Mouse (Mus musculus) adrenal gland, adult 8-10 months (tissue): ENCODE results near the gene Myo1g. TPM values are rescaled to one million over a fixed set of nuclear protein-coding genes. Genes with fewer than 3 reads are reported as not detected.
"Not testable (repeated sequence)": the region's sequence is repeated elsewhere in the genome, so short reads cannot be mapped to it uniquely, and the experiment has no call there.

ENCODE experiments used
- DNase-seq: peaks from one replicate; pipeline ENCODE4 v3.0.0; 2022
- total RNA-seq, 4 experiments: library from RNA; stranded (reverse); gene quantifications; 2 replicates each; pipeline ENCODE4 v1.2.4; 2022

The Myo1g gene
- total RNA-seq, 4 experiments from 2014 or later: 2.1 to 4.8 (median 3.4) TPM

GRCm38 (mm10) chr11:6528186-6529006 is 7.6 kb upstream of the Myo1g start:
- DNase-seq: peak; percentile 96

DNA sequence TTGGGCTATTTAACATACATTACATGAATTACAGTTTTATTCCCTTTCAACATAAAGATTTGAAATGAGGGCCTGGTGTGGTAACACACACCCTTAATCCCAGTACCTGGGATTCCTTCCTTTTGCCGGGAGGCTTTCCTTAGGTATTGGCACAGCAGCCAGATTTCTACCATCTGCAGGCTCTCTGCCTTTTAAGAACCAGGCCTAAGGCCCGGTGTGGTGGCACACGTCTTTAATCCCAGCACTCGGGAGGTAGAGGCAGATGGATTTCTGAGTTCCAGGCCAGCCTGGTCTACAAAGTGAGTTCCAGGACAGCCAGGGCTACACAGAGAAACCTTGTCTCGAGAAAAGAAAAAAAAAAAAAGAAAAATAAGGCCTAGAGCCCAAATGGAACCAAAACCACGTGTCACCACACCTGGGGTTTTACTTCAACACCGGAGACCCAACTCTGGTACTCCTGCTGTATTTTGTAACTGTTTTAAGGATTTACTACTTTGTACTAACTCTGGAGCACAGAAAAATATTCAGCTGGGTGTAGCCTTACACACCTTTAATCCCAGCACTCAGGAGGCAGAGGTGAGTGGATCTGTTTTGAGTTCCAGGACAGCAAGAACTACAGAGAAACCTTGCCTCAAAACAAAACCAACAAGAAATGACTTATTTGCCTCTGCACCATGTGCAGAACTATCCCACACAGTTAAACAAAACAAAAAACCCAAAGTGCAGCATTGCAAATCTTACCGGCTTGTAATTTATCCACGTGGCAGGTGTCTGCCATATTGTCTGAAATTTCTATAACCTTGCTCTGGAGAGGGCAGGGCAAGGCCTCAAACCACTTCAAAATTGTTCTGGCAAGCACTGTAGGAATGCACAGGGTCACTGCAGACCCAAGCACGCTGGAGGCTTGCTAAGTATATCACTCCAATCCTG is 6.8 kb upstream of the Myo1g start:
- DNase-seq: no peak

DNA sequence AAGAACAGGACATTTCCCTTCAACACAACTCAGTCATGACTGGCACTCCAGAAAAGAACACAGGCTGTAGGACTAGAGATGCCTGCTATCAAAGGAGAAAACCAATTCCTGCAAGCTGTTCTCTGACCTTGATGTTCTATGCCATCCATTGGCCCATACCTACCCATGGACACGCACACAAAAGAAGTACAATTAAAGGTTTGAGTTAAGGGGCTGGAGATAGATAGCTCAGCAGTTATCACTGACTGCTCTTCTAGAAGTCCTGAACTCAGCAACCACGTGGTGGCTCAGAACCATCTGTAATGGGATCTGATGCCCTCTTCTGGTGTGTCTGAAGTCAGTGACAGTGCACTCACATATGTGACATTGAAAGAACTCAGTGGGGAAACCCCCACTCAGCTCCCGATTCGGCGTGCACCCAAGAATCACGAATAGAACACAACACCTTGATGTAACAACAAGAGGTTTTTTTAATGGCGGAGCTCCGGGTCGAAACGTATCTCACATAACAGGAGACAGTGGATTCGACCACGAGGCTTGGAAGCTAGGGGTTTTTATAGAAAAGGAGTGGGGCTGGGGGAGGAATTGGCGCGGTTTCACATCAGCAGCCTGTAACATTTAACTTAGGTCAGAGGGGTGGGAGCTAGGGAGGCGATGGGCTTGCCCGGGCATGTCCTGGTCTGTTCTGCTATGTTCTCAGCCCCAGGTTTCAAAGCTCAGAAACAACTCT is 5.9 kb upstream of the Myo1g start:
- not testable (repeated sequence) for DNase-seq

- DNase-seq: no peak
Measured at GRCm38 (mm10) chr11:6525241-6525640, 4.5 kb upstream of the Myo1g start.

- no peak for DNase-seq
Measured at GRCm38 (mm10) chr11:6524880-6525238, 4.1 kb upstream of the Myo1g start.

- no peak for DNase-seq
Measured at GRCm38 (mm10) chr11:6524165-6524879, 3.6 kb upstream of the Myo1g start.

DNA sequence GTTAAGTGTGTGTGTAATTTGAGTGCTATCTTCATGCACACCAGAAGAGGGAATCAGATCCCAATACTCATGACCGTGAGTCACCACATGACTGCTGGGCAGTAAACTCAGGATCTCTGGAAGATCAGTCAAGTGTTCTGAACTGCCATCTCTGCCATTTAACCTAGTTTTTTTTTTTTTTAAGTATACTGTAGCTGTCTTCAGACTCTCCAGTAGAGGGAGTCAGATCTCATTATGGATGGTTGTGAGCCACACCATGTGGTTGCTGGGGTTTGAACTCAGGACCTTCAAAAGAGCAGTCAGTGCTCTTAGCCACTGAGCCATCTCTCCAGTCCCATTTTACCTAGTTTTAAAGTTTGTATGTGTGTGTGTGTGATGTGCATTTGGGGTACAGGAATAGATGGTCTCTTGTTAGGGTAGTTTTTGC is 2.9 kb upstream of the Myo1g start:
- no peak for DNase-seq

DNA sequence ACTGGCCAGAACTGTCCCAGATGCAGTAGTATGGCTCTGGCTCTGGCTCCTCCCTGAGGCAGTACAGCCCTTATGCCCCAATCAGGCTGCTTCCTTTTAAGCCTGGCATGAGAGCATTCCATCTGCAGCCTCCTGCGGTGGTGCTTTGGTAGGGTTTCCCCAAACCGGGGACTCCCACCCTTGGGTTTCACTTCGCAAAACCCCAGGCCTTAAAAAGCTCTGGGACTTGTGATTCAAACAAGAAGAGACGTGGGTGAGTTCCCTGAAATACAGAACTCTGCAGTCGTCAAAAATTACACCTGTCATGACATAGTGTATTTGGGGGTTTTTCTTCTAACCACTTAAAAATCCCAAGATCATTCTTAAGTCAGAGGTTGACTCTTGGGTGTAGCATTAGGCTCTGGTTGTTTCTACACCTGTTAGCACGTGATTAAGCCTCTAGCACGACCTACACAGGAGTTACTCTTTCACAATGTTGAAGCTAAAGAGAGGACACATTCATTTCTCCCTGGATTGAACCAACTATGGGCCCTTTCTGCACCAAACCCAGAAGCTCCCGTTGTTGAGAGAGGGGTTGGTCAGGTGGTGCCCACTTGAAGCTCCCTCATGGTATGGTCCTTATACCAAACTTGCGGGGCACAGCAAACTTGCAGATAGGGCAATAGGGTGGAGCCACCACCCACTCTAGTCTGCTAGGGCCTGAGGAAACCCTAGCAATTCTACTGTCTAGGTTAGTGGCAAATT is 2.2 kb upstream of the Myo1g start:
- DNase-seq: no peak

DNA sequence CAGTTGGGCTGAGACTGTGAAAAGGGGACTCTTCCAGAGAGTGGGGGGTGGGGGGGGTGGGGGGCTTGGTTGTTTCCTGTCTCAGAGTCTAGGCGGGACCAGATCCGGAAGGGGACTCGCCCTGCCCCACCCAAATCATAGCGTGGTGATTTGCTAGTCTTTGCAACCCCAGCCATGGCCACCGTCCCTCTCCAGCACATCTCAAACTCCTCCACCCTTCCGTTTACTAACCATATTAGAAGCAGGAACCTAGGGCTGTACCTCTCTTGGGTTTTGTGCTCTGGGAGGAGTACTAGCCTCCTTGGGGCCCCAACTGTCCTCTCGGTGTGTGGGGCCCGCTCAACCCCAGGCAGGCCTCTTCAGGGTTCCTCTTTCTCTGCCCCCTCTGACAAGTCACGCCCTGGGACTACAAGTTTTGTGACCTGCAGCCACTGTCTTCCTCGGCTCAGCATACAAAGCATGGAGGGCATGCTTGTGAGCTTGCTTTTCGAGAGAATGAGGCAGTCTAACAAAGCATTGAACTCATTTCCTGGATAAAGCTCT is 1.2 kb downstream of the Myo1g start:
- no peak for DNase-seq

GRCm38 (mm10) chr11:6514837-6515236 is 5.9 kb downstream of the Myo1g start:
- no peak for DNase-seq

DNA sequence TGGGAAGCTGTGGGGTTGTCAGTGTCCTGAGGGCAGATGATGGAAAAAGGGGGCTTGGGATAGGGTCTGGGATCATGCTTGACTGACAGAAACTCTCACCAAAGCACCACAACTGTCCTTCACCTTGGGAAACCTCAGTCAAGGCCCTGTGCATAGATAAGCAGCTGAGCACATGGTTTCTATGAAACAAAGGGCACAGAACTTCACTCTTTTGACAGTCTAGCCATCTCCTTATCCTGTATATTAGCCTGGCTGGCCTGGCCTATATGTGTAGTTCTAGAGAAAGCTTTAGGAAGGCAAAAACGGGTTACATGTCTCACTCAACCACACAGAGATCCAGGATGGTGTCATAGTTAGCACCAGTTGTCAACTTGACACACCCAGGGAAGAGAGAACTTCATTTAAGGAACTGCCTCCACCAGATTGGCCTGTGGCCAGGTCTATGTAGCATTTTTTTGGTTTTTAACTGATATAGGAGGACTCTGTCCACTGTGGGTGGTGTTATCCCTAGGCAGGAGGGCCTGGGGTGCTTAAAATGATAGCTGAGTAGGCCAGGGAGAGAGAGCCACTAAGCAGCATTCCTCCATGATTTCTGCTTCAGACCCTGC is 12.4 kb downstream of the Myo1g start:
- DNase-seq: no peak

DNA sequence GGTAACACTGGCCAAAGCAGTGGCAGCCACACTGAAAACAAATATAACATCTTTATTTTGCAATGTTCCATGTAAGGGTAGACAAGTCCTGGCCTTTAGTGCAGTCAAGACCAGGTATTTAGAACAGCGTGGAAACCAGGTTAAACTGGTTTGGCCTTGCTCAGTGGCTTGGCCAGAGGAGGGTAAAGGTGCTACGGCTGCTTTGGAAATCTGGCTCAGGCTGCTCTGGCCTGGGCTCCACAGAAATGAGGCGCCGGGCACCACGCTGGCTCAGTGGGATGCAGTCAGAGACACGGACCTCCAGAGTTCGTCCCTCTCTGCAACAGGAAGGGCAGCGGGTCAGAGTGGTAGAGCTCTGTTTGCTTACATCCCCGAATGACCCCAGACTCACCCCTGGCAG is 14.2 kb downstream of the Myo1g start:
- no peak for DNase-seq

DNA sequence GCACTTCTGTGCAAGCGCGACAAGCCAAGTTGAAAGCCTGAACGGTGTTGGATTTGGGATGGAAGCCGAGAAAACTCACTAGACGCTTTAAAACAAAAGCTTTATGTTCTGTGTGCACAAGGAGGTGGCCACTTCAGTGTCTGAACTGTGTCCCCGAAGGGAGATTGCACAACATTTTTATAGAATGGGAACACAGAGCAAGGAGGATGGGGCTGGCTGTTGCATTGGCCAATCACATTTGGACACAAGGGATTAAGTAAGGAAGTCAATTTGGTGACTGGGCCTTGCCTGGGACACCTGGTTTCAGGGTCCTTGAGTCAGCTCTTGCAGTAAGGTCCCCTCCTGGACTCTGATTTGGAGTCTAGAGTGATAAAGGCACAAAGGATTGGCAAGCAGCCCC is 16.1 kb downstream of the Myo1g start:
- DNase-seq: no peak

DNA sequence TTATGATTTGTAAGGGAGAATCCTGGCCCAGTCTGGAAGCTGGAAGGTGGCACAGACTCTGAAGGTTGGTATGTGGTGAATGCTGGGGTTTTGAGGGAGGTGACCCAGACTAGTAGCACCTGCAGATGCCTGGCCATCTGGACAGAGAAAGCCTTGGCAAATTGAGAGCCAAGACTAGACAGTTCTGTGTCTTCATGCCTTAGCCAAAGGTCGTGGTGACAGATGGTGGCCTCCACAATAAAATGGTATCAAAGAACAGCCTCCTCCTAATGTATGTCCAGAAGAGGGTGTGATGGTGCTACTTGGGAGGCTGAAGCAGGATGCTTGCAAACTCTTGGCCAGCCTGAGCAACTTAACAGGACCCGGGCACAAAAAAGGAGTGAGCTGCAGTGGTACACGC is 16.5 kb downstream of the Myo1g start:
- no peak for DNase-seq

- no peak for DNase-seq
Measured at GRCm38 (mm10) chr11:6502506-6502905, 18.3 kb downstream of the Myo1g start.

- no peak for DNase-seq
Measured at GRCm38 (mm10) chr11:6497311-6497948, 23.3 kb downstream of the Myo1g start.

- peak; percentile 47 for DNase-seq
Measured at GRCm38 (mm10) chr11:6489691-6490503, 30.9 kb downstream of the Myo1g start.

DNA sequence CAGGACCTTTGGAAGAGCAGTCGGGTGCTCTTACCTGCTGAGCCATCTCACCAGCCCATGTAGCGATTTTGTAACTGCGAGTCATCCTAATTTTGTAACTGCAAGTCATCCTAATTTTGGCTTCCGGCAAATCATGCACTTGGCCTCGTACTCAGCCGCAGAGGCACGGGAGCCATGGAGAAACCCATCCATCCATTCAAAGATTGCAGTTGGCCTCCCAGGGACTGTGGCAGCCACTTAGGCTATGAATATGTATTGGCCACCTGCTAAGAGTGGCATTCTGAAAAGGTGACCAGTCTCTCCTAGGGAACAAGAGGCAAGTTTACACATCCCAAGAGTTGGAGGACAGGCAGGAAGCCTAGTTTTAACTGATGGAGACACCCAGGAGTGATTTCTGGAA is 31.5 kb downstream of the Myo1g start:
- no peak for DNase-seq

DNA sequence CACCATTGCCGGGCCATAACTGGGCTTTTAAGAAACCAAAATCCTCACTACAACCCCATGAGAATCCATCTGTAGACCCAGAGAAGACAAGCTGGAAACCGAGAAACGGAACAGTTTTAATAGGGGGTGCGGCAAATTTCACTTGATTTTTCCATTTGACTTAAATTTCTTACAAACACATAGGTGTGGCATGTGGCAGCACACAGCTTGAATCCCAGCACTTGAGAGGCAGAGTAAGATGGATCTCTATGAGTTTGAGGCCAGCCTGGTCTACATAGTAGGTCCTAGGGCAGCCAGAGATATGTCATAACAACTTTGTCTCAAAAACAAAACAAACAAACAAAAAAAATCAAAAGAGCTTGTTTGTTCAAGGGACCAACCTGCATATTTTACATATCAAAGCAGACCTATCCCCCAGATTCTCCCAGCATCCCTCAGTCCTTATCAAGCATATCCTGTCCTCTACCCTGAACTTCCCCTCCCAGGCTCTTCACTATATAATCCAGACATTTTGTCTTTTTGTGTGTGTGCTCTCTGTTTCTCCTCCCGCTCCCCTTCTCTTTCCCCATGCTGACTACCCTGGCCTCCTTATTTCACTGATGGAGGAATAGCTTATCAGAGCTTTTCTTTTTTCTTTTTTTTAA is 32.6 kb downstream of the Myo1g start:
- no peak for DNase-seq
